Mouse (Mus musculus): ENCODE results near the gene Amh. TPM values are rescaled to one million over a fixed set of nuclear protein-coding genes. Genes with fewer than 3 reads are reported as not detected.

Amh gene
- polyA plus RNA-seq, 1 experiment from 2014 or later, result not detected

GRCm38 (mm10) chr10:80848571-80848970 lies 43.5 kb downstream of the Amh start:
- 9% methylated on average over 10 of the region's 10 CpGs for WGBS
- H3K27ac ChIP-seq, result no peak overlapping the region
- no peak for ATAC-seq (ENCODE audit: insufficient number of reproducible peaks, low FRiP score, low TSS enrichment, low read depth)

GRCm38 (mm10) chr10:80854913-80855748 lies 50.1 kb downstream of the Amh start, which contains the start of the genes Lsm7 and Sppl2b:
TSS of gene Lsm7 (minus strand) at chr10:80855209.
TSS of gene Sppl2b (plus strand) at chr10:80855275.
- under 1% methylated on average over 81 of the region's 81 CpGs for WGBS
- Histone ChIP-seq H3K27me3 (no peaks in the 10 kb centered on the region), H3K9ac (peak within 1 kb of the TSS; percentile 83), H3K4me2 (peak within 1 kb of the TSS; percentile 99), H3K9me3 (no peaks in the 10 kb centered on the region), H3K4me3 (peak within 1 kb of the TSS; percentile 98), H3K36me3 (peaks cover 31% of the 10 kb centered on the region), H3K27ac (peak within 1 kb of the TSS; percentile 40), H3K4me1 (peaks cover 37% of the 10 kb centered on the region)
- ATAC-seq (ENCODE audit: insufficient number of reproducible peaks, low FRiP score, low TSS enrichment, low read depth), result peak; percentile 64

More at GRCm38 (mm10) chr10:80848571-80848970, 43.5 kb downstream of the Amh start:
- Histone ChIP-seq H3K4me1 (peaks cover 17% of the 10 kb centered on the region), H3K36me3 (peaks cover 31% of the 10 kb centered on the region), H3K4me3 (no peak overlapping the region), H3K9me3 (no peaks in the 10 kb centered on the region), H3K27me3 (peaks cover 28% of the 10 kb centered on the region), H3K9ac (no peak overlapping the region), H3K4me2 (no peak overlapping the region)

- 22% methylated on average over 11 of the region's 11 CpGs for WGBS
- no peaks in the 10 kb centered on the region for H3K27me3 ChIP-seq
- H3K9ac ChIP-seq, result peak overlapping the region; percentile 83
- peak overlapping the region; percentile 98 for H3K4me3 ChIP-seq
- H3K36me3 ChIP-seq, result peaks cover 25% of the 10 kb centered on the region
- no peak for ATAC-seq (ENCODE audit: insufficient number of reproducible peaks, low FRiP score, low TSS enrichment, low read depth)
- H3K4me2 ChIP-seq, result peak overlapping the region; percentile 99
- H3K27ac ChIP-seq, result no peak overlapping the region
- no peaks in the 10 kb centered on the region for H3K9me3 ChIP-seq
- H3K4me1 ChIP-seq, result peaks cover 37% of the 10 kb centered on the region
These were observed 50.7 kb downstream of the Amh start for GRCm38 (mm10) chr10:80855749-80856073.

- no peak for ATAC-seq (ENCODE audit: insufficient number of reproducible peaks, low FRiP score, low TSS enrichment, low read depth)
- Histone ChIP-seq H3K4me2 (peak overlapping the region; percentile 99), H3K9ac (peak overlapping the region; percentile 83), H3K4me1 (peaks cover 37% of the 10 kb centered on the region), H3K36me3 (peaks cover 22% of the 10 kb centered on the region), H3K4me3 (peak overlapping the region; percentile 98), H3K27ac (peak overlapping the region; percentile 14), H3K9me3 (no peaks in the 10 kb centered on the region), H3K27me3 (no peaks in the 10 kb centered on the region)
- 40% methylated on average over 3 of the region's 3 CpGs for WGBS
These were observed 51.2 kb downstream of the Amh start for GRCm38 (mm10) chr10:80856267-80856666.

GRCm38 (mm10) chr10:80856908-80857307 lies 51.9 kb downstream of the Amh start:
- Histone ChIP-seq H3K4me1 (peaks cover 37% of the 10 kb centered on the region), H3K27ac (0 out of 2 replicates have a peak overlapping the region, but pooled peaks have one; percentile 14), H3K36me3 (peaks cover 22% of the 10 kb centered on the region), H3K4me2 (no peak overlapping the region), H3K4me3 (no peak overlapping the region), H3K27me3 (no peaks in the 10 kb centered on the region), H3K9ac (no peak overlapping the region), H3K9me3 (no peaks in the 10 kb centered on the region)
- 77% methylated on average over 5 of the region's 5 CpGs for WGBS
- no peak for ATAC-seq (ENCODE audit: insufficient number of reproducible peaks, low FRiP score, low TSS enrichment, low read depth)

MicroRNA genes within 50 kb of the gene (microRNA counts, 519-probe panel; counts per million panel counts)
- not detected for microRNA mmu-miR-1982

Small RNAs within 50 kb of the gene (microRNA-seq; reads per million reads assigned to microRNA genes)
- gene Mir1982, result 1.2 reads per million

Other genes starting within 250 kb of the Amh start
- gene Rexo1, start 243.7 kb upstream of the Amh start, polyA plus RNA-seq (2015; fragmentation: Nextera tagmentation; extraction: Ambion mirVana), result 21.9 and 22.5 TPM in 2 replicates
- 7.9 and 9.9 TPM in 2 replicates for gene Klf16, start 227.9 kb upstream of the Amh start, polyA plus RNA-seq (2015; fragmentation: Nextera tagmentation; extraction: Ambion mirVana)
- 97.0 and 104 TPM in 2 replicates for gene Abhd17a, start 214.9 kb upstream of the Amh start, polyA plus RNA-seq (2015; fragmentation: Nextera tagmentation; extraction: Ambion mirVana)
- 100 and 102 TPM in 2 replicates for gene Scamp4, start 202.4 kb upstream of the Amh start, polyA plus RNA-seq (2015; fragmentation: Nextera tagmentation; extraction: Ambion mirVana)
- gene Adat3, start 202.4 kb upstream of the Amh start, polyA plus RNA-seq (2015; fragmentation: Nextera tagmentation; extraction: Ambion mirVana), result 6.4 and 8.0 TPM in 2 replicates
- gene Gm49322, start 199.2 kb upstream of the Amh start, polyA plus RNA-seq (2015; fragmentation: Nextera tagmentation; extraction: Ambion mirVana), result 4.9 and 5.8 TPM in 2 replicates
- 126 and 148 TPM in 2 replicates for gene Csnk1g2, start 182.4 kb upstream of the Amh start, polyA plus RNA-seq (2015; fragmentation: Nextera tagmentation; extraction: Ambion mirVana)
- 54.7 and 68.2 TPM in 2 replicates for gene Btbd2, start 148.2 kb upstream of the Amh start, polyA plus RNA-seq (2015; fragmentation: Nextera tagmentation; extraction: Ambion mirVana)
- 90.1 and 97.5 TPM in 2 replicates for gene Mknk2, start 127.1 kb upstream of the Amh start, polyA plus RNA-seq (2015; fragmentation: Nextera tagmentation; extraction: Ambion mirVana)
- gene Mob3a, start 103.3 kb upstream of the Amh start, polyA plus RNA-seq (2015; fragmentation: Nextera tagmentation; extraction: Ambion mirVana), result 55.8 and 57.7 TPM in 2 replicates
- gene Izumo4, start 103.1 kb upstream of the Amh start, polyA plus RNA-seq (2015; fragmentation: Nextera tagmentation; extraction: Ambion mirVana), result 25.9 and 31.0 TPM in 2 replicates
- 72.3 and 75.0 TPM in 2 replicates for gene Ap3d1, start 63.0 kb upstream of the Amh start, polyA plus RNA-seq (2015; fragmentation: Nextera tagmentation; extraction: Ambion mirVana)
- 14.2 and 15.3 TPM in 2 replicates for gene Dot1l, start 50.0 kb upstream of the Amh start, polyA plus RNA-seq (2015; fragmentation: Nextera tagmentation; extraction: Ambion mirVana)
- gene Sf3a2, start 7.0 kb upstream of the Amh start, polyA plus RNA-seq (2015; fragmentation: Nextera tagmentation; extraction: Ambion mirVana), result 59.0 and 71.7 TPM in 2 replicates
- gene Plekhj1, start 6.6 kb upstream of the Amh start, polyA plus RNA-seq (2015; fragmentation: Nextera tagmentation; extraction: Ambion mirVana), result 119 and 124 TPM in 2 replicates
- 7.5 and 26.8 TPM in 2 replicates for gene Jsrp1, start 8.3 kb downstream of the Amh start, polyA plus RNA-seq (2015; fragmentation: Nextera tagmentation; extraction: Ambion mirVana)
- 1,708 and 1,872 TPM in 2 replicates for gene Oaz1, start 21.4 kb downstream of the Amh start, polyA plus RNA-seq (2015; fragmentation: Nextera tagmentation; extraction: Ambion mirVana)
- 0.86 and 0.92 TPM in 2 replicates for gene Lingo3, start 38.8 kb downstream of the Amh start, polyA plus RNA-seq (2015; fragmentation: Nextera tagmentation; extraction: Ambion mirVana)
- gene Lsm7, start 50.0 kb downstream of the Amh start, polyA plus RNA-seq (2015; fragmentation: Nextera tagmentation; extraction: Ambion mirVana), result 231 and 258 TPM in 2 replicates
- 44.5 and 47.4 TPM in 2 replicates for gene Sppl2b, start 50.0 kb downstream of the Amh start, polyA plus RNA-seq (2015; fragmentation: Nextera tagmentation; extraction: Ambion mirVana)
- 0.05 TPM in 1 of 2 replicates, not detected in the other for gene Tmprss9, start 66.6 kb downstream of the Amh start, polyA plus RNA-seq (2015; fragmentation: Nextera tagmentation; extraction: Ambion mirVana)
- 312 and 329 TPM in 2 replicates for gene Timm13, start 95.7 kb downstream of the Amh start, polyA plus RNA-seq (2015; fragmentation: Nextera tagmentation; extraction: Ambion mirVana)
- 51.6 and 58.2 TPM in 2 replicates for gene Lmnb2, start 113.0 kb downstream of the Amh start, polyA plus RNA-seq (2015; fragmentation: Nextera tagmentation; extraction: Ambion mirVana)
- gene Gadd45b, start 124.8 kb downstream of the Amh start, polyA plus RNA-seq (2015; fragmentation: Nextera tagmentation; extraction: Ambion mirVana), result 44.4 and 44.7 TPM in 2 replicates
- 7.7 and 8.7 TPM in 2 replicates for gene Gng7, start 209.7 kb downstream of the Amh start, polyA plus RNA-seq (2015; fragmentation: Nextera tagmentation; extraction: Ambion mirVana)
- 0.05 and 0.29 TPM in 2 replicates for gene Diras1, start 220.4 kb downstream of the Amh start, polyA plus RNA-seq (2015; fragmentation: Nextera tagmentation; extraction: Ambion mirVana)
- gene Slc39a3, start 232.2 kb downstream of the Amh start, polyA plus RNA-seq (2015; fragmentation: Nextera tagmentation; extraction: Ambion mirVana), result 21.3 and 21.8 TPM in 2 replicates

Data from limb, embryonic 15.5 days (tissue).